Mouse (Mus musculus): Measurements from ENCODE around the gene Olfr110.

GRCm38 (mm10) chr17:37541454-37542119 lies 49.3 kb downstream of the Olfr110 start:
- TF ChIP-seq CTCF (conservative IDR thresholded peaks at IDR 0.05; ENCODE audit: low read length) (no peak), POU5F1 (IDR thresholded peaks at IDR 0.05; ENCODE audit: borderline replicate concordance, low read length) (no peak), NANOG (IDR thresholded peaks at IDR 0.05; ENCODE audit: borderline replicate concordance, low read length) (no peak)
